ENCODE assay signal across 8 mouse cellular contexts in genomic region chr9:99569071-99569397, GRCm38 (mm10). TPM values are rescaled to one million over a fixed set of nuclear protein-coding genes. Genes with fewer than 3 reads are reported as not detected.
DNase-seq lines count a peak whose midpoint lies in the region; ATAC-seq and TF ChIP-seq lines count a peak whose summit lies in the region.

No protein-coding gene starts in this region.

- TF ChIP-seq CTCF in cortical plate, adult 2 months (IDR thresholded peaks at IDR 0.05; ENCODE audit: extremely low read depth, insufficient read depth, low read length): no peak

- peaks cover 4% of the 10 kb centered on the region; the same call in 1 of the 2 replicates for H3K4me1 ChIP-seq in cortical plate, adult 2 months (ENCODE audit: control insufficient read depth, insufficient read depth, low read length)
- peaks cover 19% of the 10 kb centered on the region for H3K4me1 ChIP-seq in hindbrain, embryonic 14.5 days (replicated peaks; ENCODE audit: control insufficient read depth, insufficient read depth, low read length)
- H3K4me1 ChIP-seq in midbrain, embryonic 16.5 days (ENCODE audit: control insufficient read depth, insufficient read depth, low read length): peaks cover 18% of the 10 kb centered on the region

- no peak overlapping the region for H3K27ac ChIP-seq in cortical plate, adult 2 months (ENCODE audit: insufficient read depth, low read length)
- H3K27ac ChIP-seq in hindbrain, embryonic 14.5 days: peak overlapping the region; percentile 97
- peak overlapping the region; percentile 95 for H3K27ac ChIP-seq in midbrain, embryonic 16.5 days (ENCODE audit: low read length)

- no peaks in the 10 kb centered on the region for H3K27me3 ChIP-seq in hindbrain, embryonic 14.5 days (ENCODE audit: control insufficient read depth, insufficient read depth, low read length)
- H3K27me3 ChIP-seq in midbrain, embryonic 16.5 days (ENCODE audit: control insufficient read depth, insufficient read depth, low read depth, low read length): no peaks in the 10 kb centered on the region

- H3K9me3 ChIP-seq in hindbrain, embryonic 14.5 days (ENCODE audit: control insufficient read depth, low read length): no peaks in the 10 kb centered on the region
- no peaks in the 10 kb centered on the region for H3K9me3 ChIP-seq in midbrain, embryonic 16.5 days (replicated peaks; ENCODE audit: control insufficient read depth, low read length, poor library complexity, severe bottlenecking)

- DNase-seq in kidney, postnatal 25 days: peak; percentile 37 to 44
- no peak for DNase-seq in kidney, postnatal 14 days
- DNase-seq in hindbrain, embryonic 14.5 days (ENCODE audit: low spot score): no peak
- no peak for DNase-seq in thymus, postnatal 36 days
- no peak for DNase-seq in B cell, adult 2 months

- WGBS in hindbrain, embryonic 14.5 days: 2% methylated on average over 9 of the region's 9 CpGs
- WGBS in midbrain, embryonic 16.5 days: 3% methylated on average over 9 of the region's 9 CpGs

- peak overlapping the region; percentile 90 for H3K9ac ChIP-seq in hindbrain, embryonic 14.5 days
- H3K9ac ChIP-seq in midbrain, embryonic 16.5 days (ENCODE audit: low read depth, low read length): peak overlapping the region; percentile 82

- TF ChIP-seq POLR2A in cortical plate, adult 2 months (IDR thresholded peaks at IDR 0.05; ENCODE audit: extremely low read depth, insufficient read depth, low read length): no peak

- no peak; the same call in 1 of the 2 replicates for ATAC-seq in hindbrain, embryonic 14.5 days (ENCODE audit: low FRiP score)
- peak; percentile 52 for ATAC-seq in midbrain, embryonic 16.5 days
- no peak for ATAC-seq in CD4-positive, CD25-positive, alpha-beta regulatory T cell, adult 4 months

- no peaks in the 10 kb centered on the region for H3K36me3 ChIP-seq in hindbrain, embryonic 14.5 days (replicated peaks; ENCODE audit: control insufficient read depth, insufficient read depth)
- no peaks in the 10 kb centered on the region for H3K36me3 ChIP-seq in midbrain, embryonic 16.5 days (ENCODE audit: control insufficient read depth, insufficient read depth, low read length)

- peak overlapping the region; percentile 89 for H3K4me2 ChIP-seq in hindbrain, embryonic 14.5 days (replicated peaks)
- H3K4me2 ChIP-seq in midbrain, embryonic 16.5 days (ENCODE audit: low read length): peak overlapping the region; percentile 63

- H3K4me3 ChIP-seq in cortical plate, adult 2 months (ENCODE audit: insufficient read depth, low read length): peak overlapping the region; percentile 93
- H3K4me3 ChIP-seq in hindbrain, embryonic 14.5 days (replicated peaks; ENCODE audit: low read length): peak overlapping the region; percentile 99
- H3K4me3 ChIP-seq in midbrain, embryonic 16.5 days (ENCODE audit: low read depth, low read length): peak overlapping the region; percentile 82

RNA-seq across cellular contexts. Expression of gene Armc8, which starts 0.3 kb away (rescaled TPM):
- polyA plus RNA-seq in cortical plate, adult 2 months (2012; rRNA removed): 50.5 and 51.3 TPM in 2 replicates
- polyA plus RNA-seq in hindbrain, embryonic 14.5 days (2014; fragmentation: Nextera tagmentation; extraction: Ambion mirVana): 78.3 and 83.0 TPM in 2 replicates
- polyA plus RNA-seq in midbrain, embryonic 16.5 days (2015; fragmentation: Nextera tagmentation; extraction: Ambion mirVana): 83.5 and 87.2 TPM in 2 replicates
- polyA plus RNA-seq in CD4-positive, CD25-positive, alpha-beta regulatory T cell, adult 4 months (2017; shearing (Covaris generic)): 10 to 100 TPM; 24.6 to 31.5 TPM

RNA-seq across cellular contexts. Expression of gene Dbr1, which starts 6.6 kb away (rescaled TPM):
- polyA plus RNA-seq in cortical plate, adult 2 months (2012; rRNA removed): 10.8 and 13.5 TPM in 2 replicates
- polyA plus RNA-seq in hindbrain, embryonic 14.5 days (2014; fragmentation: Nextera tagmentation; extraction: Ambion mirVana): 22.1 and 23.7 TPM in 2 replicates
- polyA plus RNA-seq in midbrain, embryonic 16.5 days (2015; fragmentation: Nextera tagmentation; extraction: Ambion mirVana): 25.3 and 25.6 TPM in 2 replicates
- 10 to 100 TPM; 30.3 to 30.7 TPM for polyA plus RNA-seq in CD4-positive, CD25-positive, alpha-beta regulatory T cell, adult 4 months (2017; shearing (Covaris generic))

RNA-seq across cellular contexts. Expression of gene A4gnt, which starts 43.3 kb away (rescaled TPM):
- polyA plus RNA-seq in cortical plate, adult 2 months (2012; rRNA removed): 0.11 and 0.17 TPM in 2 replicates
- not detected in 2 replicates for polyA plus RNA-seq in hindbrain, embryonic 14.5 days (2014; fragmentation: Nextera tagmentation; extraction: Ambion mirVana)
- polyA plus RNA-seq in midbrain, embryonic 16.5 days (2015; fragmentation: Nextera tagmentation; extraction: Ambion mirVana): not detected in 2 replicates
- polyA plus RNA-seq in CD4-positive, CD25-positive, alpha-beta regulatory T cell, adult 4 months (2017; shearing (Covaris generic)): not detected

Comparison
In these comparisons a context has a peak if more than half of its experiments do, and no peak if none do; other contexts are left out.
1. DNase-seq: peak in kidney, postnatal 25 days (2 of 2); none in kidney, postnatal 14 days (single experiment), hindbrain, embryonic 14.5 days (single experiment), thymus, postnatal 36 days (0 of 2) and B cell, adult 2 months (0 of 2).
2. Peak in every context shown above with its lines, with median percentiles within 50 percentile points of each other: H3K4me3 ChIP-seq.